Mouse (Mus musculus) midbrain, embryonic 13.5 days (tissue): ENCODE results near the gene Ghsr. TPM values are rescaled to one million over a fixed set of nuclear protein-coding genes. Genes with fewer than 3 reads are reported as not detected.

Experiments used
- ATAC-seq: fragments of 200-750 bp; cut with Nextera tagmentation; 2 replicates; pipeline ENCODE4 v1.8.0; 2017; ENCODE audit warnings: mild to moderate bottlenecking, moderate TSS enrichment, moderate library complexity
- H3K27ac ChIP-seq: fragments of 300-500 bp; sonication (generic); 2 replicates; pipeline ENCODE4 v1.5.1; 2015; ENCODE audit warnings: inconsistent platforms, mild to moderate bottlenecking, moderate library complexity
- H3K27me3 ChIP-seq: fragments of 300-500 bp; sonication (generic); 2 replicates; pipeline ENCODE4 v1.6.1; 2015; ENCODE audit warnings: mild to moderate bottlenecking, inconsistent platforms
- H3K36me3 ChIP-seq: fragments of 300-500 bp; sonication (generic); 2 replicates; pipeline ENCODE4 v1.6.1; 2015; ENCODE audit warnings: mild to moderate bottlenecking, inconsistent platforms
- H3K4me1 ChIP-seq: fragments of 300-500 bp; sonication (generic); replicated peaks from 2 replicates; pipeline ENCODE4 v1.6.1; 2015; ENCODE audit warnings: inconsistent platforms
- H3K4me2 ChIP-seq: fragments of 300-500 bp; sonication (generic); replicated peaks from 2 replicates; pipeline ENCODE4 v1.6.1; 2015; ENCODE audit warnings: moderate library complexity, mild to moderate bottlenecking, inconsistent platforms
- H3K4me3 ChIP-seq: fragments of 300-500 bp; sonication (generic); replicated peaks from 2 replicates; pipeline ENCODE4 v1.5.1; 2015; ENCODE audit warnings: mild to moderate bottlenecking, inconsistent platforms
- H3K9ac ChIP-seq: fragments of 300-500 bp; sonication (generic); replicated peaks from 2 replicates; pipeline ENCODE4 v1.6.1; 2015; ENCODE audit warnings: mild to moderate bottlenecking, inconsistent platforms
- H3K9me3 ChIP-seq: fragments of 300-500 bp; sonication (generic); 2 replicates; pipeline ENCODE4 v1.6.1; 2016; ENCODE audit warnings: mild to moderate bottlenecking, inconsistent platforms
- WGBS: fragments of 180-500 bp; shearing (Covaris S2); methylation state at CpG from one replicate; pipeline ENCODE4 v1.1.7; 2015; 5-methylcytosine and 5-hydroxymethylcytosine counted together
- polyA plus RNA-seq: library from polyadenylated mRNA; unstranded; fragments of >200 nt; fragmentation: Nextera tagmentation; extraction: Ambion mirVana; gene quantifications from 2 replicates; pipeline ENCODE4 v1.2.1, GENCODE M21; 2015

The Ghsr gene
- 0.13 and 0.27 TPM in 2 replicates for polyA plus RNA-seq

DNA sequence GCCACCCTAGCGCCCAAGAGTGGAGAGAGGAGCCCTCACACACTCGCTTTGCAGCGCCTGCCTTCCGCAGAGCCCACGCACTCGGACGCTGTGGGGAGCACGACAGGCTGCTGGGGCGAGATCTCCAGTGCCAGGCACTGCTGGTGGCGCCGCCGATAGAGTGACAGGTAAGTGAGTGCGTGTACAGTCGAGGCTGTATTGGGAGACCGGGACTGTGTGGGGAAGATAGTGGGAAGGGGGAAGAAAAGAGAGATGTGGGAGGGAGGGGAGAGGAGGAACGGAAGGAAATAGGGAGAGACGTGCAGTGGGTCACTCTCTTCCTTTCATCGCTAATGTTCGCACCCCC is at the start of gene Ghsr:
Gene Ghsr, plus strand, starts transcription at position 76 of the 346 bp plus-strand sequence.
- ATAC-seq, result peak; percentile 77
- H3K9me3 ChIP-seq, result no peaks in the 10 kb centered on the region
- H3K4me2 ChIP-seq, result peak within 1 kb of the TSS; percentile 92
- no peaks in the 10 kb centered on the region for H3K36me3 ChIP-seq
- under 1% methylated on average over 19 of the region's 19 CpGs for WGBS
- H3K4me3 ChIP-seq, result peak within 1 kb of the TSS; percentile 47
- H3K27ac ChIP-seq, result no peak within 1 kb of the TSS
- peaks cover 19% of the 10 kb centered on the region for H3K4me1 ChIP-seq
- H3K27me3 ChIP-seq, result peaks cover 62% of the 10 kb centered on the region
- peak within 1 kb of the TSS; percentile 52 for H3K9ac ChIP-seq

DNA sequence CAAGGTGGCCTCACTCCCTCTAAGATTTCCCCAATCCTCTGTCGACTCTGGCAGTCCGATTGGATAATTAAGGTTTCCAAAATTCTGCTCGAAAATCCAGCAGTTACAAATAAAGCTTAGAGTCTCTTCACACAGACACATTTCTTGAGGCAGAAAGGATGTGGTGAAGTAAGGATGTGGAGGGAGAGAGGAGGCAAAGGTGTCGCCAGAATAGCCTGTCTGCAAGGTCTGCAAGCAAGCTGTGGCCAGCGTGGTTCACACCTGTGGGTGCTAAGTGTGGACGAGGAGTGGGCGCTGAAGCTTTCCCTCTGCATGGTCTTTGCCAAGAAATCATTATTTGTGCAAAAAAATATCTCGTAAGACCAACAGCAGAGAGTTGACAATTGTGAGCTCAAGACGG is 48.6 kb upstream of the Ghsr start:
- H3K27ac ChIP-seq, result no peak overlapping the region
- no peaks in the 10 kb centered on the region for H3K4me1 ChIP-seq
- ATAC-seq, result no peak
- WGBS, result 90% methylated on average over 9 of the region's 9 CpGs
- no peaks in the 10 kb centered on the region for H3K36me3 ChIP-seq
- no peak overlapping the region for H3K4me3 ChIP-seq
- no peak overlapping the region for H3K9ac ChIP-seq
- H3K27me3 ChIP-seq, result no peaks in the 10 kb centered on the region
- no peak overlapping the region for H3K4me2 ChIP-seq
- no peaks in the 10 kb centered on the region for H3K9me3 ChIP-seq

- Histone ChIP-seq H3K27me3 (no peaks in the 10 kb centered on the region), H3K27ac (no peak overlapping the region), H3K4me3 (no peak overlapping the region), H3K4me2 (no peak overlapping the region), H3K9ac (no peak overlapping the region), H3K4me1 (no peaks in the 10 kb centered on the region), H3K9me3 (no peaks in the 10 kb centered on the region), H3K36me3 (no peaks in the 10 kb centered on the region)
- ATAC-seq, result no peak
- 84% methylated on average over 5 of the region's 5 CpGs for WGBS
Observed at GRCm38 (mm10) chr3:27323551-27323950, 47.6 kb upstream of the Ghsr start.

DNA sequence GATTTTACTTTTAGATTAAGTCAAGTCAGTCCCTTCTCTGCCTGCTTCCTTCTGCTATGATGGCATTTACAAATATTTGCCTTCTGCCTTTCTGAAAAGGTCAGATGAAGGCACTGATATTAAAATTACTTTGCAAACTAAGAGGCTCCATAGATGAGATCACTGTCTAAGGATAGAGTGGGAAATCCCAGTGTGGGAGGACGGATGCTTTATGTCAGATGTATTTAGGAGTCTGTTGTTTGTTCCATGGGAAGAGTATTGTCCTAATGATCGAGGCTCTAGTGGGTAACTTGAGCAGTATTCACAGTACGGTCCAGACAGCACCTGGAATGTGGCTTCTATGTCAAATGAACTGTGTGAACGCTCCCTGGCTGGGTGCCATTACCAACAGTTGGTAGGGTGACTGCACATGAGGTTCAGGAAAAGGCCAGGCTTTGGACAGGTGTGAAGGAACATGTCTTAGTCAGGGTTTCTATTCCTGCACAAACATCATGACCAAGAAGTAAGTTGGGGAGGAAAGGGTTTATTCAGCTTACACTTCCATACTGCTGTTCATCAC is 44.4 kb upstream of the Ghsr start:
- H3K27ac ChIP-seq, result no peak overlapping the region
- no peak overlapping the region for H3K4me2 ChIP-seq
- no peaks in the 10 kb centered on the region for H3K27me3 ChIP-seq
- no peak for ATAC-seq
- H3K9ac ChIP-seq, result no peak overlapping the region
- H3K4me1 ChIP-seq, result no peaks in the 10 kb centered on the region
- no peaks in the 10 kb centered on the region for H3K36me3 ChIP-seq
- no peak overlapping the region for H3K4me3 ChIP-seq
- H3K9me3 ChIP-seq, result no peaks in the 10 kb centered on the region
- 75% methylated on average over 4 of the region's 4 CpGs for WGBS

DNA sequence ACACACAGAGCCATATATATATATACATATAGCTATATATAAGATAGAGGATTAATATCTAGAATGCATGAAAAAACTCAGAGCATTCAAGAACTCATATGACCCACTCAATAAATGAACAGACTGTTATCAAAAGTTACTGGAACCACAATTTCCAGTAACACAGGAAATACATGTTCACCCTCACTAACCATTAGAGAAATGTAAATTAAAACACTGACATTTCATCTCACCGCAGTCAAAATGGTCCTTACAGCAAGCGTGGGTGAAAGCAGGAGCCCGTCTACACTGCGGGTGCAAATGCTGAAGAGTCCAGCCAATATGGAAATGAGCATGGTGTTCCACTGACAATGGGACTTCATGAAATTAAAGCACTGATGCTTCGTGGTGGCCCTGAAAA is 40.4 kb upstream of the Ghsr start:
- Histone ChIP-seq H3K4me1 (no peaks in the 10 kb centered on the region), H3K27ac (no peak overlapping the region), H3K36me3 (no peaks in the 10 kb centered on the region), H3K27me3 (no peaks in the 10 kb centered on the region), H3K4me3 (no peak overlapping the region), H3K9me3 (no peaks in the 10 kb centered on the region), H3K4me2 (no peak overlapping the region), H3K9ac (no peak overlapping the region)
- WGBS, result 87% methylated on average over 5 of the region's 5 CpGs
- ATAC-seq, result no peak

GRCm38 (mm10) chr3:27338437-27338836 is 32.7 kb upstream of the Ghsr start:
- no peak overlapping the region for H3K4me3 ChIP-seq
- H3K9me3 ChIP-seq, result no peaks in the 10 kb centered on the region
- WGBS, result 32% methylated on average over 6 of the region's 6 CpGs
- H3K27ac ChIP-seq, result no peak overlapping the region
- no peak overlapping the region for H3K9ac ChIP-seq
- H3K27me3 ChIP-seq, result no peaks in the 10 kb centered on the region
- no peaks in the 10 kb centered on the region for H3K4me1 ChIP-seq
- no peak for ATAC-seq
- no peaks in the 10 kb centered on the region for H3K36me3 ChIP-seq
- no peak overlapping the region for H3K4me2 ChIP-seq

DNA sequence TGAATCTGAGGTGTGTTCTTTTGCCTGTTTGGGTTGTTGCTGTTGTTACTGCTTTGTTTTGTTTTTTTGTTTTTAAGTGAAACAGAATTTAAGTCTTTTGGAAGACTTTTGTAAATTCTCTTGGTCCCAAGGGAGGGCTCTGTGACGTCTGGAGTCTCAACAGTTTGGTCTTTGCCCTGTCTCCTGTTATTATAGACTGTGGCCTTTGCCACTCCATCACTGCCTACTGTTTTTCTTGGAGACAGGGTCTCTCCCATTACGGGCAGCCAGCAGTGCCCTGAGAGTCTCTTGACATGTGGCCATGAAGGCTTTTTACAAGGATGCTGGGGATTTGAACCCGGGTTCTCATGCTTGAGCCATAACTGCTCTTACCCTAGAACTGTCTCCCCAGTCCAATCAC is 32.3 kb upstream of the Ghsr start:
- no peak overlapping the region for H3K4me2 ChIP-seq
- H3K4me3 ChIP-seq, result no peak overlapping the region
- no peaks in the 10 kb centered on the region for H3K36me3 ChIP-seq
- H3K27ac ChIP-seq, result no peak overlapping the region
- H3K9ac ChIP-seq, result no peak overlapping the region
- no peaks in the 10 kb centered on the region for H3K27me3 ChIP-seq
- WGBS, result 79% methylated on average over 3 of the region's 3 CpGs
- ATAC-seq, result no peak
- no peaks in the 10 kb centered on the region for H3K4me1 ChIP-seq
- H3K9me3 ChIP-seq, result no peaks in the 10 kb centered on the region

- Histone ChIP-seq H3K9me3 (no peaks in the 10 kb centered on the region), H3K27me3 (no peaks in the 10 kb centered on the region), H3K9ac (no peak overlapping the region), H3K36me3 (no peaks in the 10 kb centered on the region), H3K27ac (no peak overlapping the region), H3K4me3 (no peak overlapping the region), H3K4me1 (no peaks in the 10 kb centered on the region), H3K4me2 (no peak overlapping the region)
- no peak for ATAC-seq
- 95% methylated on average over 5 of the region's 5 CpGs for WGBS
Observed at GRCm38 (mm10) chr3:27340757-27341156, 30.4 kb upstream of the Ghsr start.

- no peak overlapping the region for H3K27ac ChIP-seq
- H3K4me2 ChIP-seq, result no peak overlapping the region
- ATAC-seq, result peak; percentile 45; the same call in 1 of the 2 replicates
- H3K27me3 ChIP-seq, result no peaks in the 10 kb centered on the region
- no peaks in the 10 kb centered on the region for H3K9me3 ChIP-seq
- no peaks in the 10 kb centered on the region for H3K4me1 ChIP-seq
- H3K9ac ChIP-seq, result no peak overlapping the region
- 66% methylated on average over 6 of the region's 6 CpGs for WGBS
- H3K36me3 ChIP-seq, result no peaks in the 10 kb centered on the region
- no peak overlapping the region for H3K4me3 ChIP-seq
Observed at GRCm38 (mm10) chr3:27342462-27342861, 28.7 kb upstream of the Ghsr start.

GRCm38 (mm10) chr3:27345526-27345925 is 25.6 kb upstream of the Ghsr start:
- Histone ChIP-seq H3K9me3 (no peaks in the 10 kb centered on the region), H3K27ac (no peak overlapping the region), H3K4me3 (no peak overlapping the region), H3K9ac (no peak overlapping the region), H3K4me1 (no peaks in the 10 kb centered on the region), H3K4me2 (no peak overlapping the region), H3K27me3 (no peaks in the 10 kb centered on the region), H3K36me3 (no peaks in the 10 kb centered on the region)
- no peak for ATAC-seq
- 54% methylated on average over 6 of the region's 6 CpGs for WGBS

DNA sequence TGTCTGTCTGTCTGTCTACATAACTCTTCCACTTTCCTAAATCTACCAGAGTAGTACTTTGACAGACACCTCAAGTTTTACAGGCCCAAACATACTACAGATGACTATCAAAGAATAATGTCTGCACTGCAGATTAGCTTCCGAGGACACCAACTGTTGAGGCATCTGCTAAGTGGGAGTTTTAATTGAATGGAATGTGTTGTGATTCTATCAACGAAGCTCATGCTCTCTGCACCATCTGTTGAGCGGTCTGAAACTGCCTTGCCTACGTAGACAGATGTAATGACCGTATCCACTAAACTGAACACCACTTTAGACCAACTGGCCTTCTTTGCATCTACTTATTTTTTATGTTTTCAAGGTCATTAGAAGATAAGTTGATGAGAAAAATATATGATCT is 22.7 kb upstream of the Ghsr start:
- no peaks in the 10 kb centered on the region for H3K36me3 ChIP-seq
- no peak overlapping the region for H3K4me3 ChIP-seq
- H3K9ac ChIP-seq, result no peak overlapping the region
- no peak for ATAC-seq
- no peaks in the 10 kb centered on the region for H3K27me3 ChIP-seq
- no peak overlapping the region for H3K4me2 ChIP-seq
- no peak overlapping the region for H3K27ac ChIP-seq
- 72% methylated on average over 5 of the region's 5 CpGs for WGBS
- H3K9me3 ChIP-seq, result no peaks in the 10 kb centered on the region
- 0 out of 2 replicates have a peak, but pooled peaks cover 5% of the 10 kb centered on the region for H3K4me1 ChIP-seq

DNA sequence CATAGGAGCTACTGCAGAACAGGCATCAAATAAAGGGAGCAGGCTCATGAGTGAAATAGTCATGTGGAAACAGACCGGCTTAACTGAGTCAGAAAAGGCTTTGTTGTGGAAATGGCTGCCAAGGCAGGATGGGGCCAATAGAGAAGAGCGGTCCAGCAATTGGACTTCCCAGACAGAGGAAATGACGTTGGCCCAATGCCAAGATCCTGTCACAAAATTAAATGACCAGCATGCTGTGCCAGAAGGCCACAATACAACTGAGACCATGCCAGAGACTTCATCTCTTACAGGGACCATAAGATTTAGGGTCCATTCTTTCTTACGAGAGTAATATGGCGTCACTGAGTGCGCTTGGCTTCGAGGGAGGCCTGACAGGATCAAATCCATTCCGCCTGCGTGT is 20.0 kb upstream of the Ghsr start:
- Histone ChIP-seq H3K27ac (no peak overlapping the region), H3K27me3 (no peaks in the 10 kb centered on the region), H3K4me3 (no peak overlapping the region), H3K9me3 (no peaks in the 10 kb centered on the region), H3K4me2 (no peak overlapping the region), H3K9ac (no peak overlapping the region), H3K36me3 (no peaks in the 10 kb centered on the region), H3K4me1 (0 out of 2 replicates have a peak, but pooled peaks cover 5% of the 10 kb centered on the region)
- peak; percentile 79 for ATAC-seq
- WGBS, result 67% methylated on average over 9 of the region's 9 CpGs

- H3K9me3 ChIP-seq, result no peaks in the 10 kb centered on the region
- H3K36me3 ChIP-seq, result no peaks in the 10 kb centered on the region
- no peaks in the 10 kb centered on the region for H3K27me3 ChIP-seq
- no peaks in the 10 kb centered on the region for H3K4me1 ChIP-seq
- no peak overlapping the region for H3K4me2 ChIP-seq
- 87% methylated on average over 2 of the region's 2 CpGs for WGBS
- H3K9ac ChIP-seq, result no peak overlapping the region
- H3K27ac ChIP-seq, result no peak overlapping the region
- no peak overlapping the region for H3K4me3 ChIP-seq
- ATAC-seq, result no peak
Observed at GRCm38 (mm10) chr3:27359100-27359720, 11.9 kb upstream of the Ghsr start.
